In the genomic region with DNA sequence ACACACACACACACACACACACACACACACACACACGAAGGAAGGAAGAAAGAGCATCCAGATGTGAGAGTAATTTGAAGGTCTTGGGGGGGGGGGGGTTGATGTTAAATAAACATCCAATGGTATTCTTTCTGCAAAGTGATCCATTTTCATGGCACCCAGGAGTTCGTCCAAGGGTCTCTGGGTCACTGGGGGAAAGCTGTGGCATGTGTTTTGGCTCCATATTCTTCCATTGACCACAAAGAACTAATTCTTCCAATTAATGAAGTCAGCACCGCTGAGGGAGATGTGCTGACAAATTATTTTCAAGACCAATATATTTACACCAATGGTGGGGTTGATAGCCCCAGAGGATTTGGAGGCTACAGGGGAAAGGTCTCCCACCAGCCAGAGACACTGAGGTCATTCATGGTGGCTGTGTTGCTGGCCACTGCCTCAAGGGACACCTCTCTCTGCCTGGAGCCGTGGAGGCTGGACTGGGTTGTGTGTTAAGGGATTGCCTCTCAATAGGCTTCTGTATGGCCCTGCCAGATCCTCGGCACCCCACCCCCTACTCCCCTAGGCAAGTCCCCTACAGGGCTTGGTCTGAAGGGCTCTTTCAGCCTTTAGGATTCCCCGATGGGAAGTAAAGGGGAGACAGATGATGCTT, we compare ENCODE assay signal across 11 mouse cellular contexts.
DNase-seq lines count a peak whose midpoint lies in the region; ATAC-seq and TF ChIP-seq lines count a peak whose summit lies in the region.
"Had no signal": no experiment of that assay in that cellular context is flagged by ENCODE, and none has a peak within 500 bp of the region (broad histone marks: within the 10 kb centered on the region; RNA-seq: fewer than 3 reads in every experiment).

No protein-coding gene starts in this region.

- H3K4me3 ChIP-seq in heart, embryonic 11.5 days (ENCODE audit: low read depth, low read length), result no peak overlapping the region
- no peak overlapping the region for H3K4me3 ChIP-seq in embryonic facial prominence, embryonic 13.5 days
- H3K4me3 ChIP-seq in neural tube, embryonic 14.5 days (ENCODE audit: low read depth, low read length), result no peak overlapping the region
- H3K4me3 ChIP-seq in cerebellum, adult 2 months (replicated peaks; ENCODE audit: insufficient read depth, low read depth, low read length), result no peak overlapping the region
- H3K4me3 ChIP-seq: hindbrain, embryonic 13.5 days; layer of hippocampus, adult 2 months had no signal

- DNase-seq in heart, adult 9 months (ENCODE audit: low spot score in 2 of 2), result no peak
- peak; percentile 36 for DNase-seq in kidney, postnatal 10 days
- no peak for DNase-seq in kidney, adult 9 months
- DNase-seq in cerebellum, adult 2 months, result no peak
- DNase-seq: lung, adult 18-20 months; thymus, postnatal 36 days had no signal

- no peaks in the 10 kb centered on the region for H3K9me3 ChIP-seq in heart, embryonic 11.5 days (replicated peaks; ENCODE audit: control insufficient read depth, low read length)
- H3K9me3 ChIP-seq in embryonic facial prominence, embryonic 13.5 days, result no peaks in the 10 kb centered on the region
- no peaks in the 10 kb centered on the region for H3K9me3 ChIP-seq in neural tube, embryonic 14.5 days (ENCODE audit: control insufficient read depth, low read length)
- H3K9me3 ChIP-seq: hindbrain, embryonic 13.5 days had no signal

- H3K4me2 ChIP-seq in heart, embryonic 11.5 days, result no peak overlapping the region
- no peak overlapping the region for H3K4me2 ChIP-seq in embryonic facial prominence, embryonic 13.5 days
- H3K4me2 ChIP-seq in neural tube, embryonic 14.5 days (ENCODE audit: low read depth, low read length), result no peak overlapping the region
- H3K4me2 ChIP-seq: hindbrain, embryonic 13.5 days had no signal

- no peak for TF ChIP-seq CTCF in cerebellum, adult 2 months (IDR thresholded peaks at IDR 0.05; ENCODE audit: borderline replicate concordance, insufficient read depth, low read depth, low read length)

- no peaks in the 10 kb centered on the region for H3K36me3 ChIP-seq in heart, embryonic 11.5 days (ENCODE audit: control insufficient read depth, insufficient read depth, low read length)
- H3K36me3 ChIP-seq in embryonic facial prominence, embryonic 13.5 days, result no peaks in the 10 kb centered on the region
- H3K36me3 ChIP-seq in neural tube, embryonic 14.5 days (ENCODE audit: control insufficient read depth, insufficient read depth, low read length), result no peaks in the 10 kb centered on the region
- H3K36me3 ChIP-seq: hindbrain, embryonic 13.5 days had no signal

- no peak overlapping the region; the same call in 1 of the 2 replicates for H3K9ac ChIP-seq in heart, embryonic 11.5 days (ENCODE audit: low read depth, low read length)
- H3K9ac ChIP-seq in embryonic facial prominence, embryonic 13.5 days, result no peak overlapping the region
- no peak overlapping the region for H3K9ac ChIP-seq in neural tube, embryonic 14.5 days (replicated peaks; ENCODE audit: low read depth, low read length)
- H3K9ac ChIP-seq: hindbrain, embryonic 13.5 days had no signal

- H3K4me1 ChIP-seq in heart, embryonic 11.5 days (ENCODE audit: control insufficient read depth, insufficient read depth, low read length), result peaks cover 22% of the 10 kb centered on the region
- peaks cover 17% of the 10 kb centered on the region for H3K4me1 ChIP-seq in embryonic facial prominence, embryonic 13.5 days
- no peaks in the 10 kb centered on the region for H3K4me1 ChIP-seq in neural tube, embryonic 14.5 days (ENCODE audit: control insufficient read depth, insufficient read depth, low read length)
- H3K4me1 ChIP-seq in cerebellum, adult 2 months (ENCODE audit: control insufficient read depth, insufficient read depth, low read length), result no peaks in the 10 kb centered on the region; the same call in 1 of the 2 replicates

- TF ChIP-seq POLR2A in cerebellum, adult 2 months (IDR thresholded peaks at IDR 0.05; ENCODE audit: borderline replicate concordance, insufficient read depth, low read length), result no peak

- WGBS in heart, embryonic 11.5 days (ENCODE audit: insufficient replicate concordance), result 38% methylated on average over 6 of the region's 6 CpGs
- 20% methylated on average over 6 of the region's 6 CpGs for WGBS in embryonic facial prominence, embryonic 13.5 days
- 28% methylated on average over 5 of the region's 6 CpGs for WGBS in neural tube, embryonic 14.5 days
- 63% methylated on average over 6 of the region's 6 CpGs for WGBS in cerebellum, adult 2 months

- ATAC-seq in heart, embryonic 11.5 days (replicated peaks; ENCODE audit: insufficient number of reproducible peaks, low FRiP score, low TSS enrichment), result no peak; the same call in 1 of the 2 replicates
- 0 out of 2 replicates have a peak, but pooled peaks have one; percentile 44 for ATAC-seq in embryonic facial prominence, embryonic 13.5 days (ENCODE audit: insufficient number of reproducible peaks, insufficient read depth, low FRiP score, low TSS enrichment, low read depth)
- peak; percentile 62; the same call in 1 of the 2 replicates for ATAC-seq in neural tube, embryonic 14.5 days (ENCODE audit: low read depth)

- H3K27me3 ChIP-seq in heart, embryonic 11.5 days (ENCODE audit: control insufficient read depth, insufficient read depth, low read length), result no peaks in the 10 kb centered on the region
- peaks cover 91% of the 10 kb centered on the region for H3K27me3 ChIP-seq in embryonic facial prominence, embryonic 13.5 days
- no peaks in the 10 kb centered on the region for H3K27me3 ChIP-seq in neural tube, embryonic 14.5 days (ENCODE audit: control insufficient read depth, insufficient read depth, low read length)
- H3K27me3 ChIP-seq in cerebellum, adult 2 months (ENCODE audit: control insufficient read depth, insufficient read depth, low read length), result no peaks in the 10 kb centered on the region; the same call in 1 of the 2 replicates
- H3K27me3 ChIP-seq: hindbrain, embryonic 13.5 days had no signal

- H3K27ac ChIP-seq in heart, embryonic 11.5 days (ENCODE audit: low read depth, low read length), result 0 out of 2 replicates have a peak overlapping the region, but pooled peaks have one; percentile 1
- no peak overlapping the region for H3K27ac ChIP-seq in embryonic facial prominence, embryonic 13.5 days
- no peak overlapping the region for H3K27ac ChIP-seq in neural tube, embryonic 14.5 days (ENCODE audit: low read depth, low read length)
- H3K27ac ChIP-seq in cerebellum, adult 2 months (ENCODE audit: insufficient read depth, low read length), result no peak overlapping the region
- H3K27ac ChIP-seq: layer of hippocampus, adult 2 months had no signal
